Mouse (Mus musculus) liver, postnatal 0 days (tissue): ENCODE measurements around the gene Gatad2a. TPM values are rescaled to one million over a fixed set of nuclear protein-coding genes. Genes with fewer than 3 reads are reported as not detected.

Source experiments
- ATAC-seq: fragments of 200-750 bp; cut with Nextera tagmentation; 2 replicates; pipeline ENCODE4 v1.8.0; 2017; ENCODE audit warnings: mild to moderate bottlenecking, moderate library complexity
- DNase-seq: peaks from one replicate; pipeline ENCODE4 v3.0.0-alpha.2; 2016
- H3K27ac ChIP-seq: fragments of 300-500 bp; sonication (generic); 2 replicates; pipeline ENCODE4 v1.5.1; 2014; ENCODE audit warnings: antibody characterized with exemption, moderate library complexity, mild to moderate bottlenecking, low read depth
- H3K27me3 ChIP-seq: fragments of 300-500 bp; sonication (generic); 2 replicates; pipeline ENCODE4 v1.6.1; 2014; ENCODE audit warnings: low read length, control low read depth, mixed read lengths; ENCODE audit not compliant: insufficient read depth
- H3K36me3 ChIP-seq: fragments of 300-500 bp; sonication (generic); replicated peaks from 2 replicates; pipeline ENCODE4 v1.6.1; 2014; ENCODE audit warnings: mild to moderate bottlenecking, control low read depth, low read length, moderate library complexity, mixed read lengths; ENCODE audit not compliant: insufficient read depth
- H3K4me1 ChIP-seq: fragments of 300-500 bp; sonication (generic); 2 replicates; pipeline ENCODE4 v1.6.1; 2014; ENCODE audit warnings: antibody characterized with exemption, mild to moderate bottlenecking, control low read depth; ENCODE audit not compliant: insufficient read depth
- H3K4me2 ChIP-seq: fragments of 300-500 bp; sonication (generic); 2 replicates; pipeline ENCODE4 v1.6.1; 2014; ENCODE audit warnings: low read depth, mild to moderate bottlenecking, low read length, moderate library complexity, mixed read lengths
- H3K4me3 ChIP-seq: fragments of 300-500 bp; sonication (generic); 2 replicates; pipeline ENCODE4 v1.5.1; 2014; ENCODE audit warnings: low read depth, low read length
- H3K9ac ChIP-seq: fragments of 300-500 bp; sonication (generic); replicated peaks from 2 replicates; pipeline ENCODE4 v1.6.1; 2014; ENCODE audit warnings: mild to moderate bottlenecking, moderate library complexity
- H3K9me3 ChIP-seq: fragments of 300-500 bp; sonication (generic); 2 replicates; pipeline ENCODE4 v1.6.1; 2016; ENCODE audit warnings: mild to moderate bottlenecking, control low read depth, low read length, mixed read lengths
- CTCF ChIP-seq: sonication (generic); IDR thresholded peaks from 2 replicates; pipeline ENCODE4 v1.5.1; 2016; ENCODE audit warnings: antibody characterized with exemption, low read depth
- EP300 ChIP-seq: IDR thresholded peaks from 2 replicates; pipeline ENCODE4 v1.6.1; 2016; ENCODE audit warnings: antibody characterized with exemption, low read depth, mild to moderate bottlenecking
- WGBS: fragments of 180-500 bp; shearing (Covaris S2); extraction: QIAGEN DNeasy Blood & Tissue Kit; methylation state at CpG from one replicate; pipeline ENCODE4 v1.1.7; 2014; ENCODE audit not compliant: insufficient replicate concordance; 5-methylcytosine and 5-hydroxymethylcytosine counted together
- polyA plus RNA-seq: library from polyadenylated mRNA; unstranded; fragments of >200 nt; fragmentation: Nextera tagmentation; extraction: Ambion mirVana; gene quantifications from 2 replicates; pipeline ENCODE4 v1.2.1, GENCODE M21; 2015

The Gatad2a gene
- polyA plus RNA-seq, 1 experiment from 2014 or later: 20.7 TPM

DNA sequence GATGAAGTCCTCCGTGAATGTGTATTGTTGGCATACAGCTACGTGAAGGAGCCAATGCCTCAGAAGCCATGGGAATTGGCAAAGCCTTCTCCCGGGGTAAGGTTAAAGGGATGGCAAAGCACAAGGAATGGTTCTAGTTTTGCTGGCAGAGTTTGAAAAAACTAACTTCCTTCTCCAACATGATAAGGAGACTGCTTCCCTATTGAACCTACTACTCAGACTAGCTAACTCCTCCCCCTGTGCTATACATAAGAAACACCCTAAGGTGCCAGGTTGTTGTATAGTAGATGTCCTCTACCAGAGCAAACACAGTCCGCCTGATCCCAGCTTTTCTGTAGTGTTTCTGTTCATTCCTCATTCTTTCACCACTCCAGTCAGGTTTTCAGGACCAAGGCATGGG, 17.7 kb downstream of the Gatad2a start:
- Histone ChIP-seq H3K4me3 (no peak overlapping the region), H3K27me3 (no peaks in the 10 kb centered on the region)
- 88% methylated on average over 4 of the region's 4 CpGs for WGBS

GRCm38 (mm10) chr8:69974806-69975205, 21.4 kb downstream of the Gatad2a start:
- no peak for ATAC-seq
- H3K4me2 ChIP-seq: peak overlapping the region; percentile 95
- H3K27ac ChIP-seq: peak overlapping the region; percentile 93
- H3K9me3 ChIP-seq: no peaks in the 10 kb centered on the region
- peaks cover 39% of the 10 kb centered on the region for H3K4me1 ChIP-seq
- peak overlapping the region; percentile 96 for H3K9ac ChIP-seq
- H3K4me3 ChIP-seq: peak overlapping the region; percentile 92
- no peak for TF ChIP-seq EP300
- no peak for TF ChIP-seq CTCF
- no peaks in the 10 kb centered on the region for H3K27me3 ChIP-seq
- no peaks in the 10 kb centered on the region for H3K36me3 ChIP-seq
- no peak for DNase-seq
- 40% methylated on average over 5 of the region's 5 CpGs for WGBS

More for the DNA sequence above, 17.7 kb downstream of the Gatad2a start:
- Histone ChIP-seq H3K9ac (no peak overlapping the region), H3K4me1 (peaks cover 9% of the 10 kb centered on the region), H3K36me3 (no peaks in the 10 kb centered on the region), H3K27ac (no peak overlapping the region), H3K9me3 (no peaks in the 10 kb centered on the region), H3K4me2 (no peak overlapping the region)
- TF ChIP-seq CTCF (no peak), EP300 (no peak)
- DNase-seq (no peak), ATAC-seq (no peak)

DNA sequence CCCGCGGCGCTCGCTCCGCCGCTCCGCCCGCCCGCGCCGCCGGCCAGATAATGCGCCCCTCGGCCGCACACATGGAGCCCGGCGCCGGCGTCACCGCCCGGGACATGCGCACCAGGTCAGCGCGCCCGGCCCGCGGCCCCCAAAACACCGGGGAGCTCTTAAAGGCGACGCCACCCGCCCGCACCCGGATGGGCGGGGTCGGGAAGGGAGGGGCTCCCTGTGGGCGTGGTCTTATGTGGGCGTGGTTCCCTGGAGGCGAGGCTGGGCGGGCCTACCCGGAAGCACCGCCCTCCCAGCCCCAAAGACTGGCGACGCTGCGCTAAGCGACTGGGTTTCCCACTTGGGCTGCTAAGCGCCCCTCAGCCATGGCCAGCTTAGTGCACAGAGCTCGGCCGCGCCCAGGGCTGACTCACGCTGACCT, 22.0 kb downstream of the Gatad2a start:
- H3K9ac ChIP-seq: peak overlapping the region; percentile 96
- DNase-seq (peak; percentile 98), ATAC-seq (peak; percentile 92)
- peaks cover 45% of the 10 kb centered on the region for H3K4me1 ChIP-seq
- H3K4me3 ChIP-seq: peak overlapping the region; percentile 92
- no peaks in the 10 kb centered on the region for H3K9me3 ChIP-seq
- no peaks in the 10 kb centered on the region for H3K27me3 ChIP-seq
- TF ChIP-seq CTCF: no peak
- TF ChIP-seq EP300: no peak
- H3K36me3 ChIP-seq: no peaks in the 10 kb centered on the region
- H3K4me2 ChIP-seq: peak overlapping the region; percentile 95
- H3K27ac ChIP-seq: peak overlapping the region; percentile 93
- under 1% methylated on average over 27 of the region's 50 CpGs for WGBS

DNA sequence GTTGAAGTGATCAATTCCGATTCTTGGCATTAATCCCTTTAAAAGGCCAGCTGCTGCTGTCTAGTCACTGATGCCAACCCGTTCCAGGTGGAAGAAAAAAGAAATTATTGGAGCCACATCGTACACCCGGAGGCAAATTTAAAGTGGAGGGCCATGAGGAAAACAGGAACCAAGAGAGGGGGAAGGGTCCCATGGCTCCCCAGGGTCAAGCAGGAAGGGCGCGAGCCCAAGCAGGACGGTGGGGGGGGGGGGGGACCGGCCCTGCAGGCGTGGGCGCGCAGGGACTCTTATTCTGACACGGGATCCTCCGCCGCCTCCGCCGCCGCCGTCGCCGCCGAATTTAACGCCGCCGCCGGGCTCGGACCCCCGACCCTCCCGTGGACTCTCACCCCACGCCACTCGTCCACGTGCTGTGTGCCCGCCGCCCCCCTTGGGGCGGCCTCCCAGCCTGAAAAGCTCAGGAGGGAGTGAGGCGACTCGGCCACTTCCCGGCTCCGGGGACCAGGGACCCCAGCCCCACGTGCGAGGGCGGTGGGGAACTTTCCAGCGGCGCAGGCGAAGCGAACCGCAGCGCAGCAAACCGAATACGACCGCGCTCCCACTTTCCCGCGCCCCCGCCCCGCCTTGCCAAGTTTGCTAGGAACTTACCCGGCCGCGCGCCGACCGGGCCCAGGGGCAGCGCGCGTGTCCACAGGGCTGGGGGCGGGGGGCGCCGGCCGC, 22.6 kb downstream of the Gatad2a start:
- under 1% methylated on average over 55 of the region's 68 CpGs for WGBS
- Histone ChIP-seq H3K4me2 (peak overlapping the region; percentile 95), H3K27me3 (no peaks in the 10 kb centered on the region), H3K4me1 (peaks cover 48% of the 10 kb centered on the region), H3K27ac (peak overlapping the region; percentile 93), H3K9ac (peak overlapping the region; percentile 96), H3K9me3 (no peaks in the 10 kb centered on the region), H3K4me3 (peak overlapping the region; percentile 92), H3K36me3 (no peaks in the 10 kb centered on the region)
- DNase-seq: peak; percentile 68
- TF ChIP-seq EP300: no peak
- no peak for TF ChIP-seq CTCF
- ATAC-seq: peak; percentile 33

GRCm38 (mm10) chr8:69973063-69973441, 23.1 kb downstream of the Gatad2a start:
- Histone ChIP-seq H3K27ac (no peak overlapping the region), H3K9me3 (no peaks in the 10 kb centered on the region), H3K9ac (peak overlapping the region; percentile 96), H3K4me2 (peak overlapping the region; percentile 95), H3K27me3 (no peaks in the 10 kb centered on the region), H3K4me1 (peaks cover 48% of the 10 kb centered on the region), H3K4me3 (peak overlapping the region; percentile 92), H3K36me3 (no peaks in the 10 kb centered on the region)
- 19% methylated on average over 7 of the region's 7 CpGs for WGBS
- TF ChIP-seq EP300: no peak
- TF ChIP-seq CTCF: no peak
- ATAC-seq (no peak), DNase-seq (no peak)

GRCm38 (mm10) chr8:69970880-69971279, 25.3 kb downstream of the Gatad2a start:
- Histone ChIP-seq H3K27ac (no peak overlapping the region), H3K9ac (no peak overlapping the region), H3K4me2 (no peak overlapping the region), H3K4me1 (peaks cover 55% of the 10 kb centered on the region), H3K27me3 (no peaks in the 10 kb centered on the region), H3K9me3 (no peaks in the 10 kb centered on the region), H3K36me3 (0 out of 2 replicates have a peak, but pooled peaks cover under 1% of the 10 kb centered on the region), H3K4me3 (no peak overlapping the region)
- ATAC-seq (no peak), DNase-seq (no peak)
- 62% methylated on average over 2 of the region's 2 CpGs for WGBS
- TF ChIP-seq CTCF (no peak), EP300 (no peak)
